Mouse (Mus musculus) testis, adult 2 months (tissue): Measurements from ENCODE around the gene Kat5.

Experiments used
- CTCF ChIP-seq: fragments of 200-500 bp; IDR thresholded peaks from 2 replicates; pipeline ENCODE4 v1.5.1; 2012; ENCODE audit warnings: low read depth, mild to moderate bottlenecking, inconsistent platforms, low read length, moderate library complexity; ENCODE audit not compliant: control insufficient read depth, insufficient read depth, insufficient replicate concordance
- POLR2A ChIP-seq: fragments of 200-500 bp; IDR thresholded peaks from 2 replicates; pipeline ENCODE4 v1.6.1; 2012; ENCODE audit warnings: low read depth, mild to moderate bottlenecking, inconsistent platforms, low read length, moderate library complexity; ENCODE audit not compliant: control insufficient read depth

GRCm38 (mm10) chr19:5581995-5582394 lies 28.0 kb downstream of the Kat5 start:
- TF ChIP-seq CTCF (no peak), POLR2A (no peak)
